Mouse (Mus musculus) 416B (cell line): ENCODE measurements around the gene 1700025G04Rik.

Source experiments
- DNase-seq: peaks from one replicate; pipeline ENCODE4 v3.0.0; 2011; ENCODE audit warnings: low read depth

Gene 1700025G04Rik

DNA sequence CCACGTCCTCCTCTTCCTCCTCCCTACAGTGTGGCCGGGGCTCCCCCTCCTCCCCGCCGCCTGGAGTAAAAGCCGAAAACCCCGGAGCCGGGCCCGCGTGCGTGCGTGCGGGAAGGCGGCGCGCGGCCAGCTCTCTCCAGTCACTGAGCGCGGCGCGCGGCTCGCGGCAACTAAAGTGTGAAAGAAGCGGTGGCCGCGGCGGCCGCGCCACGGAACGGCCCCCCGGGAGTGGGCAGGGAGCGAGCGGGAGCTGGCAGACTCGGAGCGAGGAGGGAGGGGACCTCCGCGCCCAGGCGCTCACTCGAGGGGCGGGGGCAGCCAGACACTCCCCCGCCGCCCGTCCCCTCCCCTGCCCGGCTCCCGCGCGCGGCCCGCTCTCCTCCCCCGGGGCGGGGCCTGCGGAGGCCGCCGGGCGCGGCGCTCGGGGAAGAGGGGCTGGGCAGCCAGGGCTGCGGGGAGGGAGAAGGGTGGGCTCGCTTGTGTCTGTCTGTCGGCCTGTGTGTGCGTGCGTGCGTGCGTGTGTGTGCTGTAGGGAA, at the start of gene 1700025G04Rik:
Gene 1700025G04Rik (minus strand): TSS at position 108 of the 536 bp plus-strand sequence.
- DNase-seq = peak; percentile 76

GRCm38 (mm10) chr1:152139496-152139895, 49.6 kb upstream of the 1700025G04Rik start:
- DNase-seq = no peak

DNA sequence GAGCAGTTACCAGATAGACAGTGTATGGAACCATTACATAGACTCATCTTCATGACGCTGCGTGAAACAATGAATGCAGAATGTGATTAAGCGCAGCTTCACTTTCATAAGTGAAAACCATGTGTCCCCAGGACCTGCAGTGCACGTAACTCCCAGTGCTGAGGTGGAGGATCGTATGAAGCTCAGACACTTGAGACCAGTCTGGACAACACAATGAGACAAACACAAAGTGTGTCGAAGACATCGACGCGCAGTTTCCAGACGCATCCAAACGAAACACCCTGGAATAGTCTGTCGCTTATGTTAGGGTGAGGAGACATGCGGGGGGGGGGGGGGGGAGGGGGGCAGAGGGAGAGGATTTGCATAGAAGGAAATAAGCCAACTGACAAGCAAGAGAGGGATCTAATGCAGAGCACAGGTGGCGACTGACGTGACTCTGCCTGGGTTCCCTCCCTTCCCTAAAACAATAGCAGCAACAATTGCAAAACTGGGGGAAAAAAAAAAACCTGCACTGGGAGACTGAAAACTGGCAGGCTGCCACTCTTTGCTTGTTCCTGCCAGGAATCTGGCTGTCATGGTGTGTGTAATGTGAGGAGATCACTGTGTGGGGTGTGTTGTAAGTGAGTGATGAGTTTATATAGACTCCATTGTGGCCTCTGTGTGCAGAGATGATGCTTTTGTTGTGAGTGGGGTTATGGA, 40.3 kb upstream of the 1700025G04Rik start:
- DNase-seq = no peak

DNA sequence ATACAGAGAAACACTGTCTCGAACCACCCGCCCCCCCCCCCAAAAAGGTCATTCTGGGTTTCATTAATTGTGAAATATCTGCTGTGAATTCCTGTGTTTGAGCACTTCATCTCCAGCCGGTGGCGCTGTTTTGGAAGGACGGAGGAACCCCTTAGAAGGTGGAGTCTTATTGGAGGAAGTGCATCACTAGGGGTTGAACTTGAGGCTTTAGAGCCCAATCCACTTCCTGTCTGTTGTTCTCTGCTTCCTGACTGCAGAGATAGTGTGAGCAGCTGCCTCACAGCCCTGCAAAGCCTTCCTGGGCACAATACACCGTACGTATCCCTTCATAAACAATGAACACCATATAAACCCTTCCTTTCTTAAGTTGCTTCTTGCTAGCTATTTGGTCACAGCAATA, 35.5 kb upstream of the 1700025G04Rik start:
- DNase-seq = peak; percentile 74

GRCm38 (mm10) chr1:152110123-152110522, 20.2 kb upstream of the 1700025G04Rik start:
- DNase-seq = no peak

GRCm38 (mm10) chr1:152106136-152106535, 16.2 kb upstream of the 1700025G04Rik start:
- DNase-seq = peak; percentile 69

DNA sequence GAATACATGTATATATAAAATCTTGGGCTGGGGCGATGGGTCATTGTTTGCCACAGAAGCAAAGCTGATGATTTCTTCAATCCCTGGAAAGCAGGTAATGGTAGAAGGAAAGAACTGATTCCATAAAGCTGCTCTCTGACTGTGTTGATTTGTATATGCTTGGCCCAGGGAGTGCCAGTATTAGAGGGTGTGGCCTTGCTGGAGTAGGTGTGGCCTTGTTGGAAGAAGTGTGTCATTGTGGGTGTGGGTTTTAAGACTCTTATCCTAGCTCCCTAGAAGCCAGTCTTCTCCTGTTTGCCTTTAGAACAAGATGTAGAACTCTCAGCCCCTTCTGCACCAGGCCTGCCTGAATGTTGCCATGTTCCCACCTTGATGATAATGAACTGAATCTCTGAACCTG, 15.3 kb upstream of the 1700025G04Rik start:
- no peak for DNase-seq

DNA sequence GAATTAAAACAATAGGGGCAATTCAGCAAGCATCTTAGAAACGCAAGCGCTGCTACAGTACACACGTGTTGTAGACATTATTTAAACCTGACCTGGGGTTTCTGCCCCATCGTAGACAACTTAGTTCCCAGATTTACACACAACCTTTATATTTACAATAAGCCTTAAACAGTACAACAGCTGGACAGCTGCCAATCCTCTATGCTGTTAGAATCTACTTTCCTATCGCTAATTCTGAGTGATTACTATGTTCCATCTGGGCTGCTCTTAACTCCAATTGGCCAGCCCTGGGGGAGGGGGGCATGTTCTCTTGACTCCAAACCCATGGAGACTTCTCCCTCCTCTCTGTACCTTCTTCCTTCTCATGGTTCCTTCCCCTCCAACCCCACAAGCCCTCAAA, 11.8 kb upstream of the 1700025G04Rik start:
- no peak for DNase-seq

DNA sequence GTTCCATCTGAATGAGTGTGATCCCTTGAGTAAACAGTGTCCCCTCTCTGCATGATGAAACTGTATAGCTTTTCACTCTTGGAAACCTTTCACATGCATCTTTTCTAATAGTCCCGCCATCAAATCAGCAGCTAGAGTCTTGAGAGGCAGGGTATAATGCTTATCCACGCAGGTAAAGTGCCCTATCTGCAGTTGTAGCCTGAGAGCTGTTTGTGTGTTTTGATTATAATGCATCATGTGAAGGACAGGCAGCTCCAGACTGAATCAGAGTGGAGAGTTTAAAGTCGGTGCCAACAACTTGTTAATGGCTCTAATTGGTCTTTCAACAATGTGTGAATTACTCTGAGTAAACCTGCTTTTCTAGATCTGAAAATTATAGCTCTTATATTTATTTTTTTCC, 6.1 kb upstream of the 1700025G04Rik start:
- DNase-seq = no peak

GRCm38 (mm10) chr1:152090564-152091545, 930 bp upstream of the 1700025G04Rik start:
- DNase-seq = peak; percentile 62

GRCm38 (mm10) chr1:152089526-152089925, 399 bp downstream of the 1700025G04Rik start:
- peak; percentile 63 for DNase-seq

GRCm38 (mm10) chr1:152088791-152089401, 1.0 kb downstream of the 1700025G04Rik start:
- DNase-seq = peak; percentile 77

- no peak for DNase-seq
Observed at GRCm38 (mm10) chr1:152088030-152088429, 1.9 kb downstream of the 1700025G04Rik start.

DNA sequence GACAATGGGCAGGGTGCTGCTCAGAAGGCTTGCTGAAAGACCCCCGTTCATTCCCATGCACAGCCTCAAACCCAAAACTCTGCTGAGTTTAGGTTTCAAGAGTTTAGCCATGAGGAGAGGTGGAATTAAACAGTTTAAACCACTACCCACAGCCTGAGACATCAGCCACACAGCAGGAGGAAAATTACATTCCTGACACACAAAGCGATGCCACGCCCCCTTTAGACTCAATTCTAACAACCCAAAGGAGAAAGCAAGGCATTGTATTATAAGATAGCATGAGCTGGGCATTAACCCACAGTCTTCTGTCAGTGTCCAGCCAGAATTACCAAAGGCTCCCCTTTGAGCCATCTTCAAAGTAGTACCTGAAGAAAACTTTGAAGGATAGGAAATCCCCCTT, 3.0 kb downstream of the 1700025G04Rik start:
- DNase-seq = no peak

DNA sequence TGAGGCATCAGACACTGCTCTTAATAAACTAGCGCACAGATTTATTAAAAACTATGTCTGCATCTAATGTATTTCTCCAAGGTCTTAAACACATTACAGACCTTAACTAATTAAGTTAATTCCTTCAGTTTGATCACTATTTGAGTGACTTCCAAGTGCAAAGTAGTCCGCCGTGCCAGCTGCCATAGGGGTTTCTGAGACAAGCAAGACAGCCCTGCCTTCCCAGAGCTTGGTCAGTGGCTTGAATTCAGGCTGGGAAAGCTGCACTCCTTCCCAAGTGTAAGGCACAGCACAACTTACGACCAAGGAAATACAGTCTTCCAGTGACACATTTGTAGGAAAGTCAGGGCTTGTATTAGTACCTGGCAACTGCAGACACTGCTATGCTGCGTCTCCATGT, 4.4 kb downstream of the 1700025G04Rik start:
- no peak for DNase-seq

- peak; percentile 69 for DNase-seq
Observed at GRCm38 (mm10) chr1:152084638-152085345, 5.1 kb downstream of the 1700025G04Rik start.

GRCm38 (mm10) chr1:152081954-152082711, 7.8 kb downstream of the 1700025G04Rik start:
- DNase-seq = no peak

GRCm38 (mm10) chr1:152081121-152081520, 8.8 kb downstream of the 1700025G04Rik start:
- no peak for DNase-seq

DNA sequence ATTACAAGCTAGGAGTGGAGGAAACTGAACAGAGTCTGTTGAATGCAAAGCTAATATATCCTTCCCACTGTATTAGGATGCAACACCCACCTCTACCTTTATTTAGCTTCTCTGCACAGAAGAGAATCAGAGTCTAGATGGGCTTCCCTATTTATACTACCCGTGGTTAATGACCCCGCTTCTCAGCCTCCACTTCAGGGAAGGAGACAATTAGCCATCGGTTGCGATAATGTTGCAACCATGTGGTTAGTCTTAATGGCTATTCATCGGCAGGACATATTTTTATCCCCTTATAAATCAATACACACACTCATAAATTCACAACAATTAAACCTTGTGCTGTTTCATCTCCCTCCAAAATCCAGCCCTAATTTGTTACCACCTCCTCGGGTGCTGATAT, 9.7 kb downstream of the 1700025G04Rik start:
- DNase-seq = peak; percentile 41

DNA sequence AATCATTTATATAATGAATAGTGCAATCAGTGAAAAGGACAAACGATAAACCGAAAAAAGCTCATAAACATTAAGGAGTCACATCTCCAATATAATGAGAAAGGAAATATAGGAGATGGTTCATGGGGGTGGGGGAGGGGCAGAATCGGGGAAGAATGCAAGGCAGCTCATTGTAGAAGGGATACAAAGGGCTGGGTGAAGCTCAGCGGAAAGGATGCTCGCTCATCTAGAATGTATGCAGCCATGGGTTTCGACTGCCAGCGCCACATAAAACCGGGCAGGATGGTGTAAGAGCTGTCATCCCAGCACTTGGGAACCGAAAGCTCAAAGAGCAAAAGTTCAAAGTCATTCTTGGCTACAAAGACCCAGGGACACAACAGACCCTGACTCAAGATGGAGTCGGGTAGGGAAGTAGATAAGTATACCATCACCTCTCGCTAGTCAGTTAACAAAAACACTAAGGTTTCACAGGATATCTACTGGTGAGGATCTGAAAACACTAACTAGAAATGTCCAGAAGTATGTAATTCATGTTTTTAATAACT, 12.7 kb downstream of the 1700025G04Rik start:
- DNase-seq = no peak
